Mouse (Mus musculus): ENCODE measurements around the gene AC170998.1.

- no peak for TF ChIP-seq POLR2A (IDR thresholded peaks at IDR 0.05; ENCODE audit: low read depth, low read length)
- TF ChIP-seq CTCF (IDR thresholded peaks at IDR 0.05; ENCODE audit: extremely low read depth, insufficient read depth, insufficient read length, insufficient replicate concordance): no peak
Measured at GRCm38 (mm10) chr17:28694078-28694477, 31.8 kb upstream of the AC170998.1 start.

Measured in spleen, adult 2 months (tissue).